Mouse (Mus musculus) thymus, postnatal 4 days (tissue): Measurements from ENCODE around the gene Lmf1.

Experiments
- DNase-seq: peaks from one replicate; pipeline ENCODE4 v3.0.0; 2021

Lmf1 gene

GRCm38 (mm10) chr17:25608821-25609505, 30.1 kb downstream of the Lmf1 start:
- DNase-seq: peak; percentile 59

- DNase-seq: no peak
These were observed 30.6 kb downstream of the Lmf1 start for GRCm38 (mm10) chr17:25609506-25609828.

GRCm38 (mm10) chr17:25610151-25610550, 31.3 kb downstream of the Lmf1 start:
- DNase-seq: peak; percentile 62

- no peak for DNase-seq
These were observed 33.7 kb downstream of the Lmf1 start for GRCm38 (mm10) chr17:25612537-25612936.

GRCm38 (mm10) chr17:25613323-25613722, 34.4 kb downstream of the Lmf1 start:
- DNase-seq: no peak

- no peak for DNase-seq
These were observed 36.0 kb downstream of the Lmf1 start for GRCm38 (mm10) chr17:25614723-25615510.

- no peak for DNase-seq
These were observed 39.7 kb downstream of the Lmf1 start for GRCm38 (mm10) chr17:25618508-25619056.

- DNase-seq: no peak
These were observed 44.6 kb downstream of the Lmf1 start for GRCm38 (mm10) chr17:25623441-25623840.

- no peak for DNase-seq
These were observed 45.0 kb downstream of the Lmf1 start for GRCm38 (mm10) chr17:25623935-25624334.

GRCm38 (mm10) chr17:25624446-25625119, 45.7 kb downstream of the Lmf1 start:
- no peak for DNase-seq

- DNase-seq: no peak
These were observed 46.4 kb downstream of the Lmf1 start for GRCm38 (mm10) chr17:25625282-25625681.

GRCm38 (mm10) chr17:25626196-25627043, 47.5 kb downstream of the Lmf1 start:
- no peak for DNase-seq

GRCm38 (mm10) chr17:25630313-25630712, 51.4 kb downstream of the Lmf1 start:
- no peak for DNase-seq

GRCm38 (mm10) chr17:25634070-25634469, 55.2 kb downstream of the Lmf1 start:
- DNase-seq: no peak

- no peak for DNase-seq
These were observed 56.5 kb downstream of the Lmf1 start for GRCm38 (mm10) chr17:25635387-25635786.

GRCm38 (mm10) chr17:25635806-25636205, 56.9 kb downstream of the Lmf1 start:
- no peak for DNase-seq

GRCm38 (mm10) chr17:25637986-25638385, 59.1 kb downstream of the Lmf1 start:
- DNase-seq: no peak

- DNase-seq: no peak
These were observed 59.6 kb downstream of the Lmf1 start for GRCm38 (mm10) chr17:25638442-25638841.

GRCm38 (mm10) chr17:25640956-25641355, 62.1 kb downstream of the Lmf1 start:
- DNase-seq: no peak

GRCm38 (mm10) chr17:25642032-25642431, 63.1 kb downstream of the Lmf1 start:
- DNase-seq: no peak

GRCm38 (mm10) chr17:25643517-25644294, 64.8 kb downstream of the Lmf1 start:
- no peak for DNase-seq

- no peak for DNase-seq
These were observed 65.9 kb downstream of the Lmf1 start for GRCm38 (mm10) chr17:25644761-25645160.
